Mouse (Mus musculus) embryo, embryonic 10.5 days (tissue): Measurements from ENCODE around the gene Baz1b.
A peak's percentile ranks its signal among the peaks of the same experiment; 100 is the strongest.
"Not testable (repeated sequence)": the region's sequence is repeated elsewhere in the genome, so short reads cannot be mapped to it uniquely, and the experiment has no call there.

ENCODE experiments used
- DNase-seq: peaks from one replicate; pipeline ENCODE4 v3.0.0-alpha.2; 2015; ENCODE audit warnings: low spot score

Baz1b gene

DNA sequence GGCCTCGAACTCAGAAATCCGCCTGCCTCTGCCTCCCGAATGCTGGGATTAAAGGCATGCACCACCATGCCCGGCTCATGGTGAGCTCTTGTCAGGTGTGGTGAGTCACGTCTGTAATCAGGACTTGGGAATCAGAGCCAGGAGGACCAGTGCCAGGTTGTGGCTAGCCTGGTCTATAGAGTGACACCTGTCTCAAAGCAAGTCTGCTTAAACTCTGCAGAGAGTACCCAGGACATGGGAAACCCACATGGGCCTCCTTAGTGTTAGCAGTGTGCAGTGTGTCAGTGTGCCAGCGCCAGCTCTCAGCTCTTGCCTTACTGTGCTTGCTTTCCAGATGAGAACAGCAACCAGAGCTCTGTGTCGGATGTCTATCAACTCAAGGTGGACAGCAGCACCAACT is 7.4 kb upstream of the Baz1b start:
- no peak for DNase-seq

DNA sequence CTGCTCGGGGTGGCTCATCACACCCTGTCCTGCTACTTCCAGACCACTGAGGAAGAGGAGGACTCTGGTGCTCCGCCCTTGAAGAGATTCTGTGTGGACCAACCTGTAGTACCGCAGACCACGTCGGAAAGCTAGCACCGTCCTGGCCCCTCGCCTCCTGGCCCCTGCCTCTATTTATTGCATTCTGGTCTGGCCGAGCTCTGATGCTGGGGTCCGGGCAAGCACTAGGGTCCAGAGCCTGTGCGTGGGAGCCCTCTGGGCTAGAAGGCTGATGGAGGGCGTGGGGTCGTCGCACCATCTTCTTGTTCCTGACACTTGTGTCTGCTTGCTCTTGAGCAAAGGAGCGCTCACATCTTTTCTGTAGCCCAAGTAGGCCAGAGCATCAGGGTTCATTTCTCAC is 6.3 kb upstream of the Baz1b start:
- no peak for DNase-seq

DNA sequence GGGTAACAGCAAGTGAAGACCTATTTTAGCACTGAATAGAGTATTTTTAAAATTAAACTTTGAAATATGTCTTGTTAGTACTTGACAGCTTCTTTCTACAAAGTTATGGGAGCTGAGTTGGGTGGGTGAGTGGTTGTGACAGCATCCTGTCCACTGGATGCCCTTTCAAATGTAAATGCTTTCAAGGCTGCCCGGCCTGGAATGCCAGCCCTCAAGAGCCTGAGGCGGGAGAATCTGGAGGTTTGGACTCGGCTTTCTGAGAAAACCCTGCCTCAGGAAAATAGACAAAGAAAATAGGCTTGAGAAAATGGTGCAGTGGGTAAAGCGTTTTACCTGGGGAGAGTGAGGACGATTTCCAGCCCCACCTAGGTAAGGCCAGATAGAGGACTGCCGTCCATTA is 5.3 kb upstream of the Baz1b start:
- no peak for DNase-seq

DNA sequence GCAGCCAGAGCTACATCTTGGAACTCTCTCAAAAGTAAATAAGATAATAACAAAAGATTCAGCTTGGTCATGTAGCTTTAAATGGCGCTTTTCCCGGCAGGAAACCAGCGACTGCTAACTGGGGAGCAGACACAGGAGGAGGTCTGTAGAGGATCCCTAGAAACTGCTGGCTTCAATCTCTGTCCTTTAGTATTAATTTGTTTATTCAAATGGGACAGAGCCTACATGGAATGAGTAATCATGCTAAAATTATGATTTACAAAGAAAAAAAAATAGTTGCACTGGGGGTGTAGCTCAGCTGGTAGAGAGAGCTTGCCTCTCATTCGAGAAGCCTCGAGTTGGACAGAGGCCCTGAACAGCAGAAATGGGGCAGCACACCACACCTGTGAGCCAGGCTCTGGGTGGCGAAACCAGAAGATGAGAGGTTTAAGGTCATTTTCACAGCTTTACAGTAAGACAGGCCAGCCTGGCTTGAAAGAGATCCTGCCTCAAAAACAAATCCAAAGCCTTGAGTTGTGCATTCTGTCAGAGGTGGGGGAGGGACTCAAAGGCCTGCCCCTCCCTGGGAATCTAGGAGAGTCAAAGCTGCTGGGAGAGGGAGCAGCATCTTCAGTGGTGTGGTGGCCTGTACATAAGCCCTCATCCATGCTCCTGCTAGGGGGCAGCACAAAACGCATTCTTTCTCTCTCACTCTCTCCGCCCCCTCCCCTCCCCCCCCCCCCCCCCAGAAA is 3.8 kb upstream of the Baz1b start:
- no peak for DNase-seq

DNA sequence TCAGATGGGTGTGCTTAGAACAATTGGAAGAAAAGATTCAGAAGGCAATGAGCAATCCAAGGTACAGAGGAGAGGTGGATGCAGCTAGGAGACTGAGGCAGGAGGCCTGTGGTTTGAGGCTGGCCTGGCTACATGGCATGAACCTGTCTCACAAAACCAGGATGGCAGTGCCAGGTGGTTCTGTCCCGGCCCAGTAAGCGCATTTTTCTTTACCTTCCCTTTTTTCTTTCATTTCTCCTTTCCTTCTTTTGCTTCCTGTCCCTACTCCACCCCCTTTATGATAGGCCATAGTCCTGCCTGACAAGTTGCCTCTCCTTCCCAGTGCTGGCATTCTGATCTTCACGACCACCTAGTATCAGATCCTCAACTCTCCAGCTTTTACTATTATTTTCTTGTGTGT is 2.0 kb upstream of the Baz1b start:
- DNase-seq: no peak

DNA sequence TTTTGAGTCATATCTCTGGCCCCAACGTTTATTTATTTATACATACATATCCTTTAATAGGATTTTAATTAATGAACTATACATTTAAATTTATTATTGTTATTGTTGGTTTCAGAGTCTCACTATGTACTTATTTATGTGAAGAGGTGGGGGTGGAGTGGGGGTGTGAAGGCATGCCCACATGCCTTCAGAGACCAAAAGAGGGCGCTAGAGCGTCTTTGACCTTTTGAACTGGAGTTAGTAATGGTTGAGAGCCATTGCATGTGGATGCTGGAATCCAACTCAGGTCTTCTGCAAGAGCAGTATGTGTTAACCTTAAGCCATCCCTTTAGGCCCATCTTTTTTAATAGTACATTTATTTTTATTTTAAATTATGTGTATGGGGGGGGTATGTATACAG is 1.5 kb upstream of the Baz1b start:
- DNase-seq: peak; percentile 55

DNA sequence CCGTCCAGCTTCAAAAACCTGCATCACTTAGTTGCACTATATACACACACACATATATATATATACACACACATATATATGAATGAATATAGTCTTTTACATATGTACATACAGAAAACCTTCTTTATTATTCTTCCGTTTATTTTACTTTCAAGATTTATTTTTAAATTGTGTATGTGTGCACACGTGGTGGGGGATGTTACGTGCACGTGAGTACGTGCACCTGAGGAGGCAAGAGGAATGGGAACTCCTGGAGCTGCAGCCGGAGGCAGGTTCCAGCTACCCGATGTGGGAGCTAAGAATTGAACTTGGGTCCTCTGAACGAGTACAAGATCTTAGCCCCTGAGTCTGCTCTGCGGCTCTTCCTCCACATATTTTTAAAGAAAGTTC is 838 bp upstream of the Baz1b start:
- no peak for DNase-seq

DNA sequence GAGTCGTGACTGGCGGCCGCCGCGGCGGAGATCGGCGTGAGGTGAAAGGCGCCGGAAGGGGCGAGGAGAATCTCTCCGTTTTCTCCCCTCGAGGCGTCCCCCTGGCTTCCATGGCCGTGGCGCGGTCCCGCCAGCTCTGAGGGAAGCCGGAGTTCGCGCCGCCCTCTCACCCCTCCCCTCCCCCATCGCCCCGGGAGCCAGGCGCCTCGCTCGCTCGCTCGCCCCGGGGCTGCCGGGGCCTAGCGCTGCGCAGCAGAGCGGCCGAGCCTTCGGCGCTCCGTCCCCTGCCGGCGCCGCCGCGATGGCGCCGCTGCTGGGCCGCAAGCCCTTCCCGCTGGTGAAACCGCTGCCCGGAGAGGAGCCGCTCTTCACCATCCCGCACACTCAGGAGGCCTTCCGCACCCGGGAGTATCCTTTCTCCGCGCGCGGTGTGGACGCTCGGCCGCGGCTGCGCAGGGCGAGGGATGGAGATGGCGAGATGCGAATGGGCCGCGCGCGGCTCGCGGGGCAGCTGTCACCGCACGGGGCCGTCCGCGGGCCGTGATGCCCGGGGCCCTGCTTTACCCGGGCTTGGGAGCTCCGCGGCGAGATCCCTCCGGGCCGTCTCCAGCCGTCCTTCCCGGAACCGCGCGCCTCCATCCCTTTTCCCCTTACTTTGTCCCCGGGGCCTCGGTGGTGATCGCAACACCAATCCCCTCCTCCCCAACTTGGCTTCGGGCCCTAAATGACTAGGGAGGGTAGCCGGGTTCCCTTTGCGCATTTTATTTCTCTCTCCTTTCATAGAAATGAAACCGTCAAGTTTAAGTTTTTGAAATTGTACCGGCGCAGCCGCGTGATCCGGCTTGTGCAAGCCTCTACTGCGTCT is 517 bp downstream of the Baz1b start:
- DNase-seq: no peak

DNA sequence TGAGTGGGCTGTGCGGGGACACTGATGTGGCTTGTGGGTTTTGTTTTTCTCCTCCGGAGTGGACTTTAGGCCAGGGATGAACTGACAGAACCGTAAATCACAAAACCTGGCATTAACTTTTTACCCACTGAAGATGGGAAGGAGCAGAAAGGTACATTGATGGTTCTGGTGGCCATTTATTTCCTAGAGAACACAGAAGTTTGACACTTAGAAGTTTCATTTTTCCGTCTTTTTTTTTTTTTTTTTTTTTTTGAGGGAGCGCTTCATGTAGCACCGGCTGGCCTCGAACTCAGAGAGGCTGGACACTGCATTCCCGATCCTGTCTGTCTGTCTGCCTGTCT is 1.1 kb downstream of the Baz1b start:
- peak; percentile 42 for DNase-seq

DNA sequence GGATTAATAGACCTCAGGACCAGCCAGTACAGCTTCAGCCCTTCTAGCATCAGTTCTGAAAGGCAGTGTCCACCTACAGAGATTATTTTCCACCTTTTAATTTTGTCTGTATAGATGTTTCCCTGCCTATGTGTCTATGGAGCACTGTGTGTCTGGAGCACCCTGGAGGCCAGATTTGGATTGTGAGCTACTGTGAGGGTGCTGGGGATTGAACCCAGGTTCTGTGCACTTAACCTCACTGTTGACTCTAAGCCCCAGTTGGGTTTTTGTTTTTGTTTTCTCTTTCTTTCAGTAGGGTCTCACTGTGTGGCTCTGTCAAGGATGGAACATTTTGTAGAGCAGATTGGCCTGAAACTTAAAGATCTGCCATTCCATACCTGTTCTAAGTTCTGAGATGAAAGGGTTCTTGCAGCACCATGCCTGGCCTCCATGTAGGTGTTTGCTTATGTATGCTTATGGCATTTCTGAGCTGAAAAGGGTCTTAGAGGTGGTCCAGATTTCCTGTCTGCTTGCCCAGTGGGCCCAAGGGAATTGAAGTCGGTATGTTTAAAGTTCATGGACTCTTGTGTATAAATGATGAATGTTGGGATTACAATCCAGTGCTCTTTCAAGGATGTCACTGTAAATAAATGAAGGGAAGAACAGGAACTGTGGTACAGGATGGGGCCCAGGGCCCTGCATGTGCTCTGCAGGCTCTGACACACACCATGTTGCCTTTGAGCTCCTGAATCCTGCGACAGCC is 2.4 kb downstream of the Baz1b start:
- no peak for DNase-seq

DNA sequence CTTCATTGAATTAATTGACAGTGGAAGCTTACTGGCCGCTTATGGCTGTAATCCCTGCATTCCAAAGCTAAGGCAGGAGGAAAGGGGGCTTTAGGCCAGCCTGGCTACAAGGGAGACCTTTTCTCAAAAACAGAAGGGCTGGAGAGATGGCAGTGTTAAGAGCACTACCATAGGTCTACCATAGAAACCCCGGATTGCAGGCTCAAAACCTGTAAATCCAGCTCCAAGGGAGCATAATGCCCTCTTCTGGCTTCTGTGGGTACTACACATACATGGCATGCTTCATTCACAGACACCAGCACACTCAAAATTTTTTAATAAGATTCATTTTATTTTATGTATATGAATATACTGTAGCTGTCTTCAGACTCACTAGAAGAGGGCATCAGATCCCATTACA is 4.6 kb downstream of the Baz1b start:
- DNase-seq: peak; percentile 87

DNA sequence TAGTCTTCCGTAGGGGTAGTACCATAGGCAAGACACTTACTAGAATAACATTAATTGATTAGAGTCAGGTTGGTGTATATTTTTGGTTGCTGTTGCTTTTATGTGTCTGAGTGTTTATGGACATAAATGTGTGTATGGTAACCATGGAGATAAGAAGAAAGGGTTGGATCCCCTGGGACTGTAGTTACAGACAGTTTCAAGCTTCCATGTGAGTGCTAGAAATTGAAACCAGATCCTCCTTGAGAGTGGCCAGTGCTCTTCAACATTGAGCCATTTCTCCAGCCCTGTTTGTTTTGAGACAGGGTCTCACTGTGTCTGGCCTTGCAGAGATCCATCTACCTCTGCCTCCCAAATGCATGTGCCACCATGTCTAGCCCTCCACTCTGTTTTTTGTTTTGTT is 5.4 kb downstream of the Baz1b start:
- DNase-seq: peak; percentile 23

DNA sequence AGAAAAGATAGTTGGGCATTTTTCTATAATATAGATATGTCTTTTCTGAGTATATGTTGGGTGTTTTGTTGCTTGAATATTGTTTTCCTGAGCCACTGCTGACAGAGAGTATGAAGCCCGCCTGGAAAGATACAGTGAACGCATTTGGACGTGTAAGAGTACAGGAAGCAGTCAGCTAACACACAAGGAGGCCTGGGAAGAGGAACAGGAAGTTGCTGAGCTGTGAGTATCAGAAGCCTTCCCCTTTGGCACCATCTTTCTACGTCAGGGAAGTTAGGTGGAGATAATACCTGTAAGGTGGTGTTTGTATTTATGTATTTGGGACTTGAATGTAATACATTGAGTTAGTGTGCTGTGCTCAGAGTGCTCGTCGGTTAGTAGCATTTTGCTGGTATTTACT is 9.3 kb downstream of the Baz1b start:
- DNase-seq: no peak

DNA sequence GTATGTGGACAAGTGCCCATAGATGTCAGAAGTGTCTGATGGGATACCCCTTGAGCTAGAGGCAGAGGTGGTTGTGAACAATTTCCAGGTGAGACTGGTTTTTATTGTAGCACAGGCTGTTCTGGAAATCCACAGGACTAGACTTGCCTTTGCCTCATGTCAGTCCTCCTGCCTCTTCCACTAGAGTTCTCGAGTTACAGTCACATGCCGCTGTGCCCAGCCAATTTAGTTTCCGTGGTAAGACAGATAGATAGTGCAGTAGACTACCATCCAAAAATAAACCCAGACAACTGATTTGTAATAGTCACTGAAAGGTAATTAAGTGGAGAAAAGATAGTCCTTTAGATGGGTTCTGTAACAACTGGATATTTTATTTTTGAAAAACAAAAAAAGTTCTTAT is 15.7 kb downstream of the Baz1b start:
- no peak for DNase-seq

DNA sequence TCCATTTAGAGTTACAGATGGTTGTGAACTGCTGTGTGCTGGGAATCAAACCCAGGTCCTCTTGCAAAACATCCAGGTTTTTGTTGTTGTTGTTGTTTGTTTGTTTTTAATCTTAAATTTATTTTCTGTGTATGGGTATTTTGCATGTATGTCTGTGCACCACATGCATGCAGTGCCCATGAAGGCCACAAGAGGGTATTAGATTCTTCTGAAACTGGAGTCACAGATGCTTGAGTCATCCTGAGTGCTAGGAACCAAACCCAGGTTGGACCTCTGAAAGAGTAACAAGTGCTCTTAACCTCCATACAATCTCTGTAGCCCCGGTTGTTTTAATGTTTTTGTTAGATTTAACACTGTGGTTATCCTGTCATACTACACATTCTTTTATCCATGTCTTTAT is 21.1 kb downstream of the Baz1b start:
- peak; percentile 33 for DNase-seq

DNA sequence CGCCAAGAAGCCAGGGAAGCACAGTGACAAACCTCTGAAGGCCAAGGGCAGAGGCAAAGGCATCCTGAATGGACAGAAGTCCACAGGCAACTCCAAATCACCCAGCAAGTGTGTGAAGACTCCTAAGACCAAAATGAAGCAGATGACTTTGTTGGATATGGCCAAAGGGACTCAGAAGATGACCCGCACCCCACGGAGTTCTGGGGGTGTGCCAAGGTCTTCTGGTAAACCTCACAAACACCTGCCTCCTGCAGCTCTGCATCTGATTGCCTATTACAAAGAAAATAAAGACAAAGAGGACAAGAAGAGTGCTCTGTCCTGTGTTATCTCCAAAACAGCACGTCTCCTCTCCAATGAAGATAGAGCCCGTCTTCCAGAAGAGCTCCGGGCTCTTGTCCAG is 29.8 kb downstream of the Baz1b start:
- DNase-seq: no peak

DNA sequence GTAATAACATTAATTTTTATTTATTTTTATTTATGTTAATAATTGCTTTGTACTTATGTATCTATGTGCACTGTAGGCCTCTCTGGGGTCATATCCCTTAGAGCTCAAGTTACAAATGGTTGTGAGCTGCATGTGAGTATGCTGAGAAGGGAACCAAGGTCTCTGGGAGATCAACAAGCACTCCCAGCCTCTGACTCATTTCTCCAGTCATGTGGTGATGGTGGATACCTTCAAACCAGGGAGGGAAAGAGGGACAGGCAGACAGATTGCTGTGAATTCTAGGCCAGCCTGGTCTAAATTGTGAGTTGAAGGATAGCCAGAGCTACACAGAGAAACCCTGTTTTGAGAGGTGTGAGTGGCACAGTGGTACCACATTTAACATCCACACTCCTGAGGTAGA is 33.9 kb downstream of the Baz1b start:
- no peak for DNase-seq

DNA sequence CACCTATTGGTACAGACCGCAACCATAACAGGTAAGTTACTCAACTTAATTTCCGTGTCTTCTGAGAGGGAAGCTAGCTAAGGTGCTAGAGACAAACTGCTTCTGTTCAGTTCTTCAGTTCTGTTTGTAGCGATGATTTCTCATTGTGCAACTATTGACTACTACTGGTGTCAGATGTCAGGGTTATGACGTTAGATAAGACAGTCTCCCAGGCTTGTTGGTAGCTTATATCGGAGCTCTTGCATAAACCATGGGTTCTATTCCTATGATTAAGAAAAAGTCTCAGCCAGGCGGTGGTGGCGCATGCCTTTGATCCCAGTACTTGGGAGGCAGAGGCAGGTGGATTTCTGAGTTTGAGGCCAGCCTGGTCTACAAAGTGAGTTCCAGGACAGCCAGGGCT is 35.0 kb downstream of the Baz1b start:
- DNase-seq: no peak

DNA sequence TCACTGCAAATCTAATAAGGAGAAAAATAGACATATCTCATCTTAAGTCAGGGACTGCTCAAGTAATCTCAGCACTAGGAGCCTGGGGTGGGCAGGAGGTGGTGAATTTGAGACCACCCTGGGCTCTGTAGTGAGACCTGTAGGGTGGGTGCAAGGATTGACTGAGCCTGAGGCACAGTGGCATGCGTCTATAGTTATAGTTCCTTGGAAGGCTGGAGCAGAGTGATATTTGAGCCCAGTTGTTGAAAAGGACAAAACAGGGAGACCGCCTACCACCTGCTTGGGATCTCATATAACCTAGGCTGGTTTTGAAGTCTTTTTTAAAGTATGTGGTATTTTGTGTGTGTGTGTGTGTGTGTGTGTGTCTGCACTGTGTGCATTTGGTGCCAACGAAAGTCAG is 37.1 kb downstream of the Baz1b start:
- no peak for DNase-seq

DNA sequence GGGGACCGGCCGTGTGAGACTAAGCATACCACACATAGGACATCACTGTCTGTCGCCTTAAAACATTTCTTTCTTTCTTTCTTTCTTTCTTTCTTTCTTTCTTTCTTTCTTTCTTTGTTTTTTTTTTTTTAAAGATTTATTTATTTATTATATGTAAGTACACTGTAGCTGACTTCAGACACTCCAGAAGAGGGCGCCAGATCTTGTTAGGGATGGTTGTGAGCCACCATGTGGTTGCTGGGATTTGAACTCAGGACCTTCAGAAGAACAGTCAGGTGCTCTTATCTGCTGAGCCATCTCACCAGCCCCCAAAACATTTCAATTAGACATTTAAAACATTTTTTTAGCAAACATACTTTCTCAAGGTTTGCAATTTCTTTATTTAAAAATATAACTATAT is 38.8 kb downstream of the Baz1b start:
- DNase-seq: not testable (repeated sequence)

DNA sequence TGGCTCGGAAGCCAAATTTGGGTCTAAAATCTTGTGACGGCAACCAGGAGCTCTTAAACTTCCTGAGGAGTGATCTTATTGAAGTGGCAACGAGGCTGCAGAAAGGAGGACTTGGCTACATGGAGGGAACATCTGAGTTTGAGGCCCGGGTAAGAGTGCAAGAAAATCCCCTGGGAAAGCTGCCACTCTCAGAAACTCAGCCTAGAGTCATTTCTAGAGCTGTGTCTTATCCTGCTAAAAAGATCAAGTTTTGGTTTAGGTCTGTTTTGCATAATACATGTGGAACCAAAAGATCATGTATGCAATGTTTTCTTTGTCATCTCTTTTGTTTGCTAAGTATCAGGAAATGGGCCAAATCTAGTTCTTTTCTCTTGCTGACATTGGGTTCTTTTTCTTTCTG is 43.1 kb downstream of the Baz1b start:
- no peak for DNase-seq

DNA sequence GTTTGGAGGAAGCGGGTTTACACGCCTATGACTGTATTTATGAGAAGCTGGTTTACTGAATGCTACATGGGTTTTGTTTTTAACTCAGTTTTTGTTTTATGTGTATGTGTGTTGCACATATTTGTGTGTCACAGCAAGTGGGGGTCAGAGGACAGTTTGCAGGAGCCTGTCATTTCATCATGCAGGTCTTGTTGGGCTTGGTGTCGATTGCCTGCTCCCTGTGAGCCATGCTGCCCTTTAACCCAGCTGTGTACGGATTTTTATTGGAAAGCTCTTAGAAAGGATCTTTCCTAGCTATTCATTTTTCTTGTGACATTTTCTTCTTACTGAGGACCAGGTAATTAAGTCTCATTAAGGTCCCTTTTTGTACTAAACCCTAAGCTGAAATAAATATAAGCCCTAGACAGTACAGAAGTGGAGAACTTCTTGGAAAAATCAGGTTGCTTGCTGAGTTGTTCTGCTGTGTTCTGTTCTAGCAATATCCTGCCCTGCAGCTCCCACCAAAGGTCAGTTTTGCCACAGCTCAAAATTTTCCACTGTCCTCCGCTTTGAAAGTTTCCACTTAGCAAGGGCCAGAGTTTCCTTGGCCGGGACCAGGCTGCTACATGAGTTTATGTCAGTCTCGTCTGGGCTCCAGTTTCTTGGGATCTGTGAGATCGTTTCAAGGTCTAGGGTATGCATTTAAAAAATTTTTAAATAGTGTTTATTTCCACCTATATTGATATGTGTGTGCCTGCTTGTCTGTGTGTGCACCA is 46.3 kb downstream of the Baz1b start:
- DNase-seq: no peak
